Mouse (Mus musculus) midbrain, embryonic 14.5 days (tissue): ENCODE results near the gene Ankle1. TPM values are rescaled to one million over a fixed set of nuclear protein-coding genes. Genes with fewer than 3 reads are reported as not detected.

Experiments used
- ATAC-seq: fragments of 200-750 bp; cut with Nextera tagmentation; 2 replicates; pipeline ENCODE4 v1.8.0; 2017; ENCODE audit warnings: moderate number of reproducible peaks, moderate library complexity; ENCODE audit not compliant: low FRiP score, low TSS enrichment
- DNase-seq: peaks from one replicate; pipeline ENCODE4 v3.0.0-alpha.2; 2015
- H3K27ac ChIP-seq: fragments of 300-500 bp; sonication (generic); replicated peaks from 2 replicates; pipeline ENCODE4 v1.5.1; 2014; ENCODE audit warnings: mild to moderate bottlenecking, low read depth, low read length, moderate library complexity
- H3K27me3 ChIP-seq: fragments of 300-500 bp; sonication (generic); 2 replicates; pipeline ENCODE4 v1.6.1; 2014; ENCODE audit warnings: low read length, control low read depth, mixed read lengths; ENCODE audit not compliant: control insufficient read depth, insufficient read depth
- H3K36me3 ChIP-seq: fragments of 300-500 bp; sonication (generic); 2 replicates; pipeline ENCODE4 v1.6.1; 2014; ENCODE audit warnings: low read length, control low read depth; ENCODE audit not compliant: control insufficient read depth, insufficient read depth
- H3K4me1 ChIP-seq: fragments of 300-500 bp; sonication (generic); 2 replicates; pipeline ENCODE4 v1.6.1; 2014; ENCODE audit warnings: mild to moderate bottlenecking, antibody characterized with exemption, low read length, control low read depth; ENCODE audit not compliant: control insufficient read depth, insufficient read depth
- H3K4me2 ChIP-seq: fragments of 300-500 bp; sonication (generic); 2 replicates; pipeline ENCODE4 v1.6.1; 2014; ENCODE audit warnings: mild to moderate bottlenecking, low read length, moderate library complexity
- H3K4me3 ChIP-seq: fragments of 300-500 bp; sonication (generic); replicated peaks from 2 replicates; pipeline ENCODE4 v1.5.1; 2014; ENCODE audit warnings: low read depth, low read length
- H3K9ac ChIP-seq: fragments of 300-500 bp; sonication (generic); replicated peaks from 2 replicates; pipeline ENCODE4 v1.6.1; 2014; ENCODE audit warnings: mild to moderate bottlenecking, low read length, moderate library complexity
- H3K9me3 ChIP-seq: fragments of 300-500 bp; sonication (generic); 2 replicates; pipeline ENCODE4 v1.6.1; 2016; ENCODE audit warnings: low read length, control low read depth, mixed read lengths; ENCODE audit not compliant: control insufficient read depth
- WGBS: fragments of 180-500 bp; shearing (Covaris S2); extraction: QIAGEN DNeasy Blood & Tissue Kit; methylation state at CpG from one replicate; pipeline ENCODE4 v1.1.7; 2014; 5-methylcytosine and 5-hydroxymethylcytosine counted together
- polyA plus RNA-seq: library from polyadenylated mRNA; unstranded; fragments of >200 nt; fragmentation: Nextera tagmentation; extraction: Ambion mirVana; gene quantifications from 2 replicates; pipeline ENCODE4 v1.2.1, GENCODE M21; 2014

The Ankle1 gene
- polyA plus RNA-seq, 1 experiment from 2014 or later = 5.3 TPM

DNA sequence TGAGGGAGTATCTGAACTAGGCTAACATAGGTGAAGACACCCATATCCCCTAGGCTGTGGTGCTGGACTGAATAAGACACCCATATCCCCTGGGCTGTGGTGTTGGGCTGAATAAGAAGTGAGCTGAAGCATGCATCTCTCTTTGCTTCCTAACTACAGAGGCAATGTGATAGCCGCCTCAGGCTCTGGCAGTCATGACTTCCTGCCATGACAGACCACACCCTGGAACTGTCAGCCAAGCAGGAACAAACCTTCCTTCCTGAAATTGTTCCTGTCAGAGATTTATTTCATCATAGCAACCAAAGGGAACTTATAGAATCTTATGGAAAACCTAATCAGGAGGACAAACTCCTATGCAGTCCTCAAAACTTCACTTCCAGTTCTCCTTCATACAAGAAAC, 17.5 kb upstream of the Ankle1 start:
- Histone ChIP-seq H3K9ac (no peak overlapping the region), H3K9me3 (no peaks in the 10 kb centered on the region), H3K4me1 (0 out of 2 replicates have a peak, but pooled peaks cover 3% of the 10 kb centered on the region), H3K27ac (no peak overlapping the region), H3K27me3 (no peaks in the 10 kb centered on the region), H3K4me3 (no peak overlapping the region), H3K4me2 (no peak overlapping the region), H3K36me3 (no peaks in the 10 kb centered on the region)
- 81% methylated on average over 1 of the region's 1 CpGs for WGBS
- no peak for DNase-seq
- ATAC-seq = no peak

DNA sequence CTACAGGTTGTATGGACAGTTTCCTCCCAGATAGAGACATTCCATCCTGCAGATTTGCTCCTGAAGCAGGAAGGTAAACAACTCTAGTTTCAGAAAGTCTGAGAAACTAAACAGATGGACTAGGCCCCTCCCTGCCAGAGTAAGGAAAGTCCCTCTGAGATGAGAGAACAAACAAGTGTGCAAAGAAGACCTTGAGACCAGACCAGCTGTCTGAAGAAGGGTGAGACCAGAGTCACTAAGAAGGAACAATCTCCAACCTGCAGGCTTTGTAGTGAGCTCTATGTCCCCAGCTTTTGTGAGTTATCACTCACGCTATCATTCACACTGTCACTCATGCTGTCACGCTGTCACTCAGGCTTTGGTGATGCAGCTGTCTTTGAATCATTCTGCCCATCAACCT, 14.1 kb upstream of the Ankle1 start:
- Histone ChIP-seq H3K9ac (no peak overlapping the region), H3K4me2 (no peak overlapping the region), H3K9me3 (no peaks in the 10 kb centered on the region), H3K27ac (no peak overlapping the region), H3K4me3 (no peak overlapping the region), H3K4me1 (no peaks in the 10 kb centered on the region; the same call in 1 of the 2 replicates), H3K36me3 (no peaks in the 10 kb centered on the region), H3K27me3 (no peaks in the 10 kb centered on the region)
- DNase-seq (no peak), ATAC-seq (no peak)
- 86% methylated on average over 2 of the region's 2 CpGs for WGBS

DNA sequence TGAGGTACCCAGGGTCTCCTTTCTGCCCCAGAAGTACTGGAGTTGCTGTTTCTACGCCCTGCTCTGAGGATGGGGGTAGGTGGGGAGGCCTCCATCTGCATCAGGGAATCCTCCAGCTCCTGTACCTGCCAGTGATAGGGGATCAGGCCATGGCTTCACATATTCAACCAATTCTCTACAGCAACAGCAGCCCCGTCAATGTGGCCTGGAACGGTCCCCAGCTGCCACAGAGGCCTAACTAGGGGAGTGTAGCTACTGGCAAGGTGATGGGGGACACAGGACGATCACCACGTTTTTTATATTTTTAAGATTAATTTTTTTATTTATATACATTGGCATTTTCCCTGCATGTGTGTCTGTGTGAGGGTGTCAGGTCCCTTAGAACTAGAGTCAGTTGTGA, 13.4 kb upstream of the Ankle1 start:
- no peak overlapping the region for H3K9ac ChIP-seq
- no peak overlapping the region for H3K27ac ChIP-seq
- H3K4me1 ChIP-seq = peaks cover 3% of the 10 kb centered on the region; the same call in 1 of the 2 replicates
- no peak overlapping the region for H3K4me3 ChIP-seq
- no peak for DNase-seq
- no peak overlapping the region for H3K4me2 ChIP-seq
- 78% methylated on average over 5 of the region's 5 CpGs for WGBS
- no peaks in the 10 kb centered on the region for H3K36me3 ChIP-seq
- ATAC-seq = no peak
- no peaks in the 10 kb centered on the region for H3K27me3 ChIP-seq
- no peaks in the 10 kb centered on the region for H3K9me3 ChIP-seq

DNA sequence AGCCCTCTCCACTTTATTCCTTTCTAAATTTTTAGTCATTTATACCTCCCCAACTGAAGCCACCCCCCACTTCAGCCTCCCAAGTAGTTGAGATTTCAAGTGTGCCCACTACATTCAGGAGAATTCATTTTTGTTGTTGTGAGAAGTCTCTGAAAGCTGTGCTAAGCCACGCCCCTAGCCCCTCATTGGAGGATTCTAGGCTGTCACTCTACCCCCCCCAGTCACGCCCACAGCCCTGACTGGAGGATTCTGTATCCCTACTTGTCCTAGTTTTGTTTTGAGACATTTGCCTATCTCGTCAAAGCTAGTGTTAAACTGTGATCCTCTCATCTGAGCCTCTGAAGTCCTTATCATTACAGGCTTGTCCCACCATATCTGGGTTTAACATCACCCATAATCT, 12.9 kb upstream of the Ankle1 start:
- WGBS = 17% methylated on average over 3 of the region's 3 CpGs

DNA sequence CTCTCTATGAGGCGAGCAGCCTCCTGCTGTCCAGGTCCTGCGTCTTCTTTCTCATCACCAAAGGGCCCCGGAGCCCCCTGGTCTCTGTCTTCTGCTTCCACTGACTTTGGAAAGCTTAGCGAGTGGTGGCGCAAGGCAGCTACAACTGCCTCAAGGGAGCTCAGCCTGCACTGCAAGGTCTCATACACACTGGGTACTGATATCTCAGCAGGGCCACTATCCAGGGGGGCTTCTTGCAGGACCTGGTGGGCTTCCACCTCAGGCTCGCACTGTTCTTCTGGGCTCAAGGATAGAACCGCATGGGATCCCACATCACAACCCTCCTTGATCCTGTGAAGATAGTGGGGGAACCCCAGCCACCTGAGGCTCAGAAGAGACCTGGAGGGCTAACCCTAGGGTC, 11.3 kb upstream of the Ankle1 start:
- 86% methylated on average over 7 of the region's 7 CpGs for WGBS
- DNase-seq (no peak), ATAC-seq (no peak)
- Histone ChIP-seq H3K4me3 (no peak overlapping the region), H3K9me3 (no peaks in the 10 kb centered on the region), H3K27me3 (no peaks in the 10 kb centered on the region), H3K9ac (no peak overlapping the region), H3K36me3 (peaks cover 10% of the 10 kb centered on the region), H3K27ac (no peak overlapping the region), H3K4me1 (peaks cover 8% of the 10 kb centered on the region; the same call in 1 of the 2 replicates), H3K4me2 (no peak overlapping the region)

More for the DNA sequence above, 12.9 kb upstream of the Ankle1 start:
- no peak overlapping the region for H3K4me2 ChIP-seq
- DNase-seq = peak; percentile 57
- H3K4me1 ChIP-seq = peaks cover 8% of the 10 kb centered on the region; the same call in 1 of the 2 replicates
- ATAC-seq = no peak
- H3K36me3 ChIP-seq = no peaks in the 10 kb centered on the region
- no peaks in the 10 kb centered on the region for H3K27me3 ChIP-seq
- no peak overlapping the region for H3K9ac ChIP-seq
- H3K27ac ChIP-seq = no peak overlapping the region
- no peak overlapping the region for H3K4me3 ChIP-seq
- H3K9me3 ChIP-seq = no peaks in the 10 kb centered on the region

DNA sequence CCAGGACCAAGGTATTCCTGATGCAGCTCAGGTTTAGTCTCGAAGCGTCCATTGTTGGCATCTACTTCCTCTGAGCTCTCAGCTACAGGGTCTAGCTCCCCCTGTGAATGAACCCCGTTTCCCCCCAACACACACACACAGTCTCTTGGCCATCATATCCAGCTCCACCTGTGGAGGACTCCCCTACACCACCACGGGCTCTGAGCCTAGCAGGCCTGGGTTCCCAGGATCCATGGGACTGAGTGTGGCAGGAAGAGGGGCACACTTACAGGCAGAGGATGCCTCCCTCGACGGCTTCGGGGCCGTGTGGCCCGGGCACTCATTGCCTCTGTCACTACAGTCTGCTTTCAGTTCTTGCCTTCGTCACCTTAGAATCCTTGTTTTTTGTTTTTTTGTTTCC, 10.7 kb upstream of the Ankle1 start:
- Histone ChIP-seq H3K36me3 (peaks cover 14% of the 10 kb centered on the region), H3K4me3 (no peak overlapping the region), H3K9me3 (no peaks in the 10 kb centered on the region), H3K27ac (no peak overlapping the region; the same call in 1 of the 2 replicates), H3K4me1 (peaks cover 8% of the 10 kb centered on the region; the same call in 1 of the 2 replicates), H3K4me2 (no peak overlapping the region), H3K27me3 (no peaks in the 10 kb centered on the region), H3K9ac (no peak overlapping the region)
- no peak for ATAC-seq
- DNase-seq = no peak
- WGBS = 85% methylated on average over 10 of the region's 10 CpGs

DNA sequence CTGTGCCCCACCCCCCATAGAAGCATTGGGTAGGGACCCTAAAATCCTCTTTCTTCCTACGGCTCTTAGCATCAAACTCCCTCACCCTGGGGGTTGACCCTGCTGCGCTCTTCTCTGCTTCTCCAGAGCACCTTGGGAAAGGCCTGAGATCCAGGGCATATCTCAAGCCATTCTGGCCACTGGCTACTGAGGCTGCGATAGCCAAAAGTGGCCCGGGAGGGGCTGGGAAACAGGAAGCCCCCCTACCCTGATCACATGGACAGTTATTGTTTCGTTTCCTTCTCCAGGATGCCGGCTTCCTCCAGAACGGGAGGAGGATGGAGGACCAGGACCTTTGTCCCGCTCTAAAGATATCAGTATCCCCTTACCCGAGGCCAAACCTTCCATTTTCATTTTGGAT, 10.2 kb upstream of the Ankle1 start, which contains the start of gene Ushbp1:
Ushbp1 (minus strand) TSS at position 174 of the 400 bp plus-strand sequence.
- Histone ChIP-seq H3K27ac (peak within 1 kb of the TSS; percentile 39; the same call in 1 of the 2 replicates), H3K9ac (no peak within 1 kb of the TSS), H3K4me3 (peak within 1 kb of the TSS; percentile 56), H3K36me3 (peaks cover 14% of the 10 kb centered on the region), H3K4me2 (peak within 1 kb of the TSS; percentile 90), H3K4me1 (peaks cover 8% of the 10 kb centered on the region; the same call in 1 of the 2 replicates), H3K9me3 (no peaks in the 10 kb centered on the region), H3K27me3 (no peaks in the 10 kb centered on the region)
- WGBS = 90% methylated on average over 9 of the region's 9 CpGs
- ATAC-seq = no peak
- DNase-seq = no peak

DNA sequence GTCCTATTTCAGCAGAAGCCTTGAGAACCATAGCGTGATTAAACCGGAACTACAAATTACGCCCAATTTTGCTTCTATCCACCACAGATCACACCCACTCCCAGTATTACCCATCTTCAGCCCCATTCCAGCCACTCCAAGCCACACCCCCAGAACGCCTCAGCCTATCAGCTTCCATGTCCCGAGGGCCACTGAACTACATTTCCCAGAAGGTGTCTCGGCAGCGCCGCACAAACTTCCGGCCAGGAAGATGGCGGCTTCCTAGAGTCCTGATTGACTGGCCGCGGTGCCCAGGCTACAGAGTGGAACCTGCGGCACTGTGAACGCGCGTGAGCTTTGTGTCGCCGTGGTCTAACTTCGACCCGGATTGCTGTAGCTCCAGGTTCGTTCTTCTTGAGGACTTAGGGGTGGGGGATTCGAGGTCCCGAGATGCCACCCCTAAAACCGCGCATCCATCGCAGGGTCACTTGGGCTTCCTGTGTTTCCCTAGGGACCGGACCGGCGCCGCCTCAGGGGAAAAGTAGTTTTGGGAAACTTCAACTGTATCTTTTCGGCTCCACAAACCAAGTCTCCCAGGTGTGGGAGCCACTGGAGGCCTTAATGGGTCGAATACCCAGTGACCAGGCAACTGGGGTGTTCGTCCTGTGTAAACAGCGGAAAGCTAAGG, 9.0 kb upstream of the Ankle1 start, which contains the start of gene Babam1:
Babam1 (plus strand) TSS at position 223 of the 667 bp plus-strand sequence.
- ATAC-seq = peak; percentile 97

DNA sequence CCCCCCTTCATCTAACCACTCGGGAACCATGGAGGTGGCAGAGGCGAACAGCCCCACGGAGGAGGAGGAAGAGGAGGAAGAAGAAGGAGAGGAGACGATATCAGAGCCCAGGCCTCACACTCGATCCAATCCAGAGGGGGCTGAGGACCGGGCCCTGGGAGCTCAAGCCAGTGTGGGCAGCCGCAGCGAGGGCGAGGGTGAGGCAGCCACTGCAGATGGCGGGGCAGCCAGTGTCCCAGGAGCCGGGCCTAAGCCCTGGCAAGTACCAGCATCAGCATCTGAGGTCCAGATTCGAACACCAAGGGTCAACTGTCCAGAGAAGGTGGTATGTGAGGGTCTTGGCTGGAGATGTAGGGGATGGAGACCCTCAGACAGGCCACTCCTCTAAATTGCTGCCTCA, 8.1 kb upstream of the Ankle1 start:
- Histone ChIP-seq H3K27me3 (no peaks in the 10 kb centered on the region), H3K9ac (no peak overlapping the region), H3K27ac (no peak overlapping the region), H3K9me3 (no peaks in the 10 kb centered on the region), H3K4me1 (peaks cover 8% of the 10 kb centered on the region; the same call in 1 of the 2 replicates), H3K4me3 (peak overlapping the region; percentile 56), H3K36me3 (peaks cover 17% of the 10 kb centered on the region), H3K4me2 (peak overlapping the region; percentile 90)
- 88% methylated on average over 12 of the region's 12 CpGs for WGBS
- ATAC-seq (no peak), DNase-seq (no peak)

More for the DNA sequence above, 9.0 kb upstream of the Ankle1 start, which contains the start of gene Babam1:
- Histone ChIP-seq H3K4me3 (peak within 1 kb of the TSS; percentile 56), H3K9ac (peak within 1 kb of the TSS; percentile 57), H3K27ac (peak within 1 kb of the TSS; percentile 39; the same call in 1 of the 2 replicates), H3K9me3 (no peaks in the 10 kb centered on the region), H3K4me1 (peaks cover 8% of the 10 kb centered on the region; the same call in 1 of the 2 replicates), H3K4me2 (peak within 1 kb of the TSS; percentile 90), H3K36me3 (peaks cover 17% of the 10 kb centered on the region), H3K27me3 (no peaks in the 10 kb centered on the region)
- peak; percentile 97 for DNase-seq
- under 1% methylated on average over 34 of the region's 34 CpGs for WGBS
